13 mouse cellular contexts compared by ENCODE assay signal in genomic region chr11:59758191-59758985, GRCm38 (mm10). TPM values are rescaled to one million over a fixed set of nuclear protein-coding genes. Genes with fewer than 3 reads are reported as not detected.
A peak's percentile ranks its signal among the peaks of the same experiment; 100 is the strongest.
DNase-seq lines count a peak whose midpoint lies in the region; ATAC-seq and TF ChIP-seq lines count a peak whose summit lies in the region.
"Had no signal": no experiment of that assay in that cellular context is flagged by ENCODE, and none has a peak within 500 bp of the region (broad histone marks: within the 10 kb centered on the region; RNA-seq: fewer than 3 reads in every experiment).

No protein-coding gene starts in this region.

- no peaks in the 10 kb centered on the region for H3K27me3 ChIP-seq in heart, embryonic 10.5 days (ENCODE audit: insufficient read depth, poor library complexity, severe bottlenecking)
- no peaks in the 10 kb centered on the region for H3K27me3 ChIP-seq in midbrain, embryonic 11.5 days (ENCODE audit: control insufficient read depth, insufficient read depth, low read length)
- H3K27me3 ChIP-seq in midbrain, embryonic 14.5 days (ENCODE audit: control insufficient read depth, insufficient read depth, low read length) = no peaks in the 10 kb centered on the region
- H3K27me3 ChIP-seq: forebrain, embryonic 12.5 days; lung, embryonic 15.5 days had no signal

- H3K36me3 ChIP-seq in heart, embryonic 10.5 days = peaks cover 95% of the 10 kb centered on the region
- H3K36me3 ChIP-seq in midbrain, embryonic 11.5 days (ENCODE audit: control insufficient read depth, insufficient read depth, low read length) = peaks cover 20% of the 10 kb centered on the region; the same call in 1 of the 2 replicates
- peaks cover 85% of the 10 kb centered on the region for H3K36me3 ChIP-seq in midbrain, embryonic 14.5 days (ENCODE audit: control insufficient read depth, insufficient read depth, low read length)

- H3K27ac ChIP-seq in heart, embryonic 10.5 days = 0 out of 2 replicates have a peak overlapping the region, but pooled peaks have one; percentile 32
- H3K27ac ChIP-seq in midbrain, embryonic 11.5 days (ENCODE audit: low read depth, low read length) = no peak overlapping the region
- H3K27ac ChIP-seq in midbrain, embryonic 14.5 days (replicated peaks; ENCODE audit: low read depth, low read length) = no peak overlapping the region
- H3K27ac ChIP-seq in olfactory bulb, adult 2 months (ENCODE audit: insufficient read depth, low read depth, low read length) = peak overlapping the region; percentile 83
- H3K27ac ChIP-seq: forebrain, embryonic 12.5 days; kidney, postnatal 0 days; lung, embryonic 15.5 days had no signal

- no peak overlapping the region for H3K4me2 ChIP-seq in midbrain, embryonic 11.5 days
- no peak overlapping the region for H3K4me2 ChIP-seq in midbrain, embryonic 14.5 days (ENCODE audit: low read length)
- H3K4me2 ChIP-seq: forebrain, embryonic 12.5 days; lung, embryonic 15.5 days had no signal

- peaks cover 14% of the 10 kb centered on the region for H3K4me1 ChIP-seq in heart, embryonic 10.5 days
- no peaks in the 10 kb centered on the region for H3K4me1 ChIP-seq in midbrain, embryonic 11.5 days (ENCODE audit: control insufficient read depth, insufficient read depth, low read length)
- H3K4me1 ChIP-seq in midbrain, embryonic 14.5 days (ENCODE audit: control insufficient read depth, insufficient read depth, low read length) = no peaks in the 10 kb centered on the region
- H3K4me1 ChIP-seq in olfactory bulb, adult 2 months (ENCODE audit: control insufficient read depth, insufficient read depth, low read length) = peaks cover 34% of the 10 kb centered on the region
- H3K4me1 ChIP-seq: forebrain, embryonic 12.5 days; lung, embryonic 15.5 days had no signal

- intact Hi-C loops in heart, postnatal 25 days (cut with DNase I) = no loop called here

- no peak for ATAC-seq in midbrain, embryonic 11.5 days (ENCODE audit: low FRiP score)
- ATAC-seq in midbrain, embryonic 14.5 days (ENCODE audit: low FRiP score, low TSS enrichment) = no peak
- ATAC-seq: activated CD4-positive, CD25-positive, alpha-beta regulatory T cell, adult 4 months had no signal

- no peaks in the 10 kb centered on the region for H3K9me3 ChIP-seq in heart, embryonic 10.5 days
- no peaks in the 10 kb centered on the region for H3K9me3 ChIP-seq in midbrain, embryonic 11.5 days (ENCODE audit: control insufficient read depth, low read length)
- H3K9me3 ChIP-seq in midbrain, embryonic 14.5 days (ENCODE audit: control insufficient read depth, low read length) = no peaks in the 10 kb centered on the region
- H3K9me3 ChIP-seq: forebrain, embryonic 12.5 days; lung, embryonic 15.5 days had no signal

- 89% methylated on average over 9 of the region's 9 CpGs for WGBS in heart, embryonic 10.5 days
- WGBS in midbrain, embryonic 11.5 days = 92% methylated on average over 9 of the region's 9 CpGs
- 94% methylated on average over 9 of the region's 9 CpGs for WGBS in midbrain, embryonic 14.5 days
- WGBS in olfactory bulb, adult 2 months = 75% methylated on average over 9 of the region's 9 CpGs

- no peak for DNase-seq in heart, embryonic 10.5 days (ENCODE audit: low spot score)
- no peak for DNase-seq in heart, postnatal 25 days (ENCODE audit: low spot score)
- peak; percentile 23 for DNase-seq in midbrain, embryonic 11.5 days (ENCODE audit: low spot score, missing footprints)
- no peak for DNase-seq in midbrain, embryonic 14.5 days
- DNase-seq in cerebellum, postnatal 14 days = peak; percentile 53 to 55
- no peak for DNase-seq in lung, postnatal 25 days (ENCODE audit: low spot score)
- DNase-seq: thymus, postnatal 14 days had no signal

- no peak for TF ChIP-seq POLR2A in olfactory bulb, adult 2 months (IDR thresholded peaks at IDR 0.05; ENCODE audit: insufficient read depth, low read depth, low read length)

- TF ChIP-seq CTCF in olfactory bulb, adult 2 months (IDR thresholded peaks at IDR 0.05; ENCODE audit: insufficient read depth, low read depth, low read length) = no peak

- no peak overlapping the region for H3K9ac ChIP-seq in midbrain, embryonic 11.5 days (ENCODE audit: low read length)
- no peak overlapping the region for H3K9ac ChIP-seq in midbrain, embryonic 14.5 days (replicated peaks; ENCODE audit: low read length)
- H3K9ac ChIP-seq: forebrain, embryonic 12.5 days; lung, embryonic 15.5 days had no signal

- no peak overlapping the region for H3K4me3 ChIP-seq in heart, embryonic 10.5 days
- no peak overlapping the region for H3K4me3 ChIP-seq in midbrain, embryonic 11.5 days (ENCODE audit: low read depth, low read length)
- H3K4me3 ChIP-seq in midbrain, embryonic 14.5 days (replicated peaks; ENCODE audit: low read depth, low read length) = no peak overlapping the region
- H3K4me3 ChIP-seq in olfactory bulb, adult 2 months (ENCODE audit: insufficient read depth, low read depth, low read length) = no peak overlapping the region
- H3K4me3 ChIP-seq: forebrain, embryonic 12.5 days; lung, embryonic 15.5 days had no signal

RNA-seq across cellular contexts. Expression of gene Pld6, which starts 29.1 kb away (rescaled TPM):
- polyA plus RNA-seq in heart, embryonic 10.5 days (2016; fragmentation: Nextera tagmentation; extraction: Ambion mirVana) = 5.3 and 6.5 TPM in 2 replicates
- under 1 TPM; 0.18 to 0.42 TPM for total RNA-seq in heart, postnatal 25 days (2021)
- 0.36 and 0.79 TPM in 2 replicates for polyA plus RNA-seq in midbrain, embryonic 11.5 days (2014; fragmentation: Nextera tagmentation; extraction: Ambion mirVana)
- 3.0 and 5.4 TPM in 2 replicates for polyA plus RNA-seq in midbrain, embryonic 14.5 days (2014; fragmentation: Nextera tagmentation; extraction: Ambion mirVana)
- not detected in 2 replicates for polyA plus RNA-seq in olfactory bulb, adult 2 months (2012; ENCODE audit: insufficient read depth, insufficient read length, low replicate concordance, missing spikeins)
- total RNA-seq: monocyte, adult 5-6 weeks had no signal
- polyA plus RNA-seq: activated CD4-positive, CD25-positive, alpha-beta regulatory T cell, adult 4 months had no signal

RNA-seq across cellular contexts. Expression of gene Flcn, which starts 51.4 kb away (rescaled TPM):
- polyA plus RNA-seq in heart, embryonic 10.5 days (2016; fragmentation: Nextera tagmentation; extraction: Ambion mirVana) = 24.7 and 25.0 TPM in 2 replicates
- total RNA-seq in heart, postnatal 25 days (2021) = 10 to 100 TPM; 43.0 to 44.1 TPM
- 27.4 and 28.2 TPM in 2 replicates for polyA plus RNA-seq in midbrain, embryonic 11.5 days (2014; fragmentation: Nextera tagmentation; extraction: Ambion mirVana)
- 35.9 and 41.1 TPM in 2 replicates for polyA plus RNA-seq in midbrain, embryonic 14.5 days (2014; fragmentation: Nextera tagmentation; extraction: Ambion mirVana)
- polyA plus RNA-seq in olfactory bulb, adult 2 months (2012; ENCODE audit: insufficient read depth, insufficient read length, low replicate concordance, missing spikeins) = not detected in 2 replicates

Comparison
In these comparisons a context has a peak if more than half of its experiments do, and no peak if none do; other contexts are left out.
1. DNase-seq: peak in midbrain, embryonic 11.5 days (single experiment) and cerebellum, postnatal 14 days (2 of 2); none in heart, embryonic 10.5 days (single experiment), heart, postnatal 25 days (single experiment), midbrain, embryonic 14.5 days (single experiment) and lung, postnatal 25 days (single experiment).
2. H3K27ac ChIP-seq: peak in heart, embryonic 10.5 days (single experiment) and olfactory bulb, adult 2 months (single experiment); none in midbrain, embryonic 11.5 days (single experiment) and midbrain, embryonic 14.5 days (single experiment).
3. RNA of gene Flcn, which starts 51.4 kb away (polyA plus RNA-seq): 35.9 to 41.1 TPM in midbrain, embryonic 14.5 days, 27.4 to 28.2 TPM in midbrain, embryonic 11.5 days and 24.7 to 25.0 TPM in heart, embryonic 10.5 days; not detected in olfactory bulb, adult 2 months; every median in the first group is over 10 times any median in the second.